Mouse (Mus musculus): ENCODE measurements around the gene Fut8.
"Not testable (repeated sequence)": the region's sequence is repeated elsewhere in the genome, so short reads cannot be mapped to it uniquely, and the experiment has no call there.

The Fut8 gene

GRCm38 (mm10) chr12:77223595-77223994 lies 14.3 kb upstream of the Fut8 start:
- DNase-seq = peak; percentile 17 to 26

- no peak for DNase-seq
Measured at GRCm38 (mm10) chr12:77224121-77224520, 13.8 kb upstream of the Fut8 start.

- DNase-seq = no peak
Measured at GRCm38 (mm10) chr12:77224891-77225290, 13.0 kb upstream of the Fut8 start.

- DNase-seq = no peak
Measured at GRCm38 (mm10) chr12:77225727-77226126, 12.2 kb upstream of the Fut8 start.

GRCm38 (mm10) chr12:77235958-77236357 lies 2.0 kb upstream of the Fut8 start:
- DNase-seq = no peak

GRCm38 (mm10) chr12:77238531-77239389 lies 835 bp downstream of the Fut8 start:
- DNase-seq = peak; percentile 95 to 97

- peak in 1 of 2 experiments; percentile 40 for DNase-seq
Measured at GRCm38 (mm10) chr12:77239390-77240061, 1.6 kb downstream of the Fut8 start.

GRCm38 (mm10) chr12:77240372-77240771 lies 2.4 kb downstream of the Fut8 start:
- no peak for DNase-seq

- DNase-seq = peak; percentile 32 to 47
Measured at GRCm38 (mm10) chr12:77240839-77241238, 2.9 kb downstream of the Fut8 start.

- DNase-seq = no peak
Measured at GRCm38 (mm10) chr12:77262650-77263049, 24.7 kb downstream of the Fut8 start.

- no peak for DNase-seq
Measured at GRCm38 (mm10) chr12:77263816-77264215, 25.9 kb downstream of the Fut8 start.

GRCm38 (mm10) chr12:77270694-77271093 lies 32.8 kb downstream of the Fut8 start:
- DNase-seq = no peak

- no peak for DNase-seq
Measured at GRCm38 (mm10) chr12:77288507-77288906, 50.6 kb downstream of the Fut8 start.

- DNase-seq = no peak
Measured at GRCm38 (mm10) chr12:77291017-77291416, 53.1 kb downstream of the Fut8 start.

- DNase-seq = not testable (repeated sequence)
Measured at GRCm38 (mm10) chr12:77291864-77292263, 53.9 kb downstream of the Fut8 start.

GRCm38 (mm10) chr12:77292375-77293258 lies 54.7 kb downstream of the Fut8 start:
- DNase-seq = peak; percentile 42 to 53

- DNase-seq = no peak
Measured at GRCm38 (mm10) chr12:77296119-77296518, 58.2 kb downstream of the Fut8 start.

GRCm38 (mm10) chr12:77297114-77297513 lies 59.2 kb downstream of the Fut8 start:
- no peak for DNase-seq

GRCm38 (mm10) chr12:77297858-77298257 lies 59.9 kb downstream of the Fut8 start:
- DNase-seq = no peak

GRCm38 (mm10) chr12:77302011-77302410 lies 64.1 kb downstream of the Fut8 start:
- no peak for DNase-seq

GRCm38 (mm10) chr12:77303367-77303766 lies 65.4 kb downstream of the Fut8 start:
- DNase-seq = no peak

- DNase-seq = no peak
Measured at GRCm38 (mm10) chr12:77305502-77305901, 67.6 kb downstream of the Fut8 start.

GRCm38 (mm10) chr12:77306759-77307314 lies 68.9 kb downstream of the Fut8 start:
- no peak for DNase-seq
